In the genomic region with DNA sequence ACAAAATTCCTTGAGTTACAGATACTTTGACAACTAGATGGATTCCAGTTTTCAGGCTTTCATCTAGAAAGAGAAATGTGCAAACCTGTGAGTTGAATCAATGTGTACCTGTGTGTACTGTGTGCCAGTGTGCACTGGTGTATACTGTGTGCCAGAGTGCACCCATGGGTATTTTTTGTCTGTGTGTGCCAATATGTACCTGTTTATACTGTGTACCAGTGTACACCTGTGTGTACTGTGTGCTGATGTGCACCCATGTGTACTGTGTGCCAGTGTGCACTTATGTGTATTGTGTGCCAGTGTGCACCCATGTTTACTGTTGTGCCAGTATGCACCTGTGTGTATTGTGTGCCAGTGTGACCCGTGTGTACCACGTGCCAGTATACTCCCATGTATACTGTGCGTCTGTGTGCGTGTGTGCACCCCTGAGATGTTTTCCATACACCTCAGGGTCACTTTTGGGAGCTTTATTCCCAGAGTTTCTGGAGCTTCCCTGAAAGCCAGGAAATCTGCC, we compare ENCODE assay signal across 1 mouse cellular context.
TF ChIP-seq lines count a peak whose summit lies in the region.

No protein-coding gene starts in this region.

TF ChIP-seq in MEL, 35 proteins besides CTCF, POLR2A, EP300 and RAD21:
- TF ChIP-seq TBP (IDR thresholded peaks at IDR 0.05; ENCODE audit: low read depth, low read length) (no peak), UBTF (IDR thresholded peaks at IDR 0.05; ENCODE audit: borderline replicate concordance, insufficient read depth, low read depth, low read length) (no peak), POLR2AphosphoS5 (IDR thresholded peaks at IDR 0.05; ENCODE audit: borderline replicate concordance, low read depth, low read length) (peak; percentile 90; the same call in 1 of the 2 replicates), TAL1 (IDR thresholded peaks at IDR 0.05; ENCODE audit: low read length) (no peak), MEF2A (IDR thresholded peaks at IDR 0.05; ENCODE audit: extremely low read depth, insufficient replicate concordance, low read depth, low read length, poor library complexity, severe bottlenecking) (no peak)
